Mouse (Mus musculus): ENCODE results near the gene Dnajc3.

GRCm38 (mm10) chr14:118951912-118952583 is 14.3 kb downstream of the Dnajc3 start:
- TF ChIP-seq GATA1 (IDR thresholded peaks at IDR 0.05; ENCODE audit: borderline replicate concordance, low read length): no peak
- no peak for TF ChIP-seq FLI1 (IDR thresholded peaks at IDR 0.05; ENCODE audit: low read length)

Data from megakaryocyte, embryonic 14.5 days (primary cell).